Mouse (Mus musculus) spleen, adult 2 months (tissue): ENCODE measurements around the gene Rab9.

Experiments used
- CTCF ChIP-seq: fragments of 200-500 bp; IDR thresholded peaks from 2 replicates; pipeline ENCODE4 v1.5.1; 2011; ENCODE audit warnings: mild to moderate bottlenecking, inconsistent platforms; ENCODE audit not compliant: insufficient read depth, insufficient read length, insufficient replicate concordance; ENCODE audit errors: extremely low read depth
- POLR2A ChIP-seq: fragments of 200-500 bp; IDR thresholded peaks from 2 replicates; pipeline ENCODE4 v1.6.1; 2011; ENCODE audit warnings: low read depth, low read length, inconsistent platforms

- TF ChIP-seq POLR2A: no peak
- TF ChIP-seq CTCF: no peak
Measured at GRCm38 (mm10) chrX:166515923-166516322, 36.3 kb upstream of the Rab9 start.
